Mouse (Mus musculus) liver, embryonic 11.5 days (tissue): Measurements from ENCODE around the gene Rpgrip1l. TPM values are rescaled to one million over a fixed set of nuclear protein-coding genes. Genes with fewer than 3 reads are reported as not detected.

Experiments
- ATAC-seq: fragments of 200-750 bp; cut with Nextera tagmentation; replicated peaks from 2 replicates; pipeline ENCODE4 v1.8.0; 2017; ENCODE audit warnings: moderate number of reproducible peaks, mild to moderate bottlenecking, moderate TSS enrichment, moderate library complexity; ENCODE audit not compliant: low FRiP score
- DNase-seq: peaks from one replicate; pipeline ENCODE4 v3.0.0-alpha.2; 2017; ENCODE audit warnings: low spot score
- H3K27ac ChIP-seq: fragments of 300-500 bp; sonication (generic); 2 replicates; pipeline ENCODE4 v1.5.1; 2014; ENCODE audit warnings: mild to moderate bottlenecking, low read depth, low read length, control low read depth
- H3K27me3 ChIP-seq: fragments of 300-500 bp; sonication (generic); replicated peaks from 2 replicates; pipeline ENCODE4 v1.6.1; 2014; ENCODE audit warnings: low read length, mixed read lengths; ENCODE audit not compliant: control insufficient read depth, insufficient read depth
- H3K36me3 ChIP-seq: fragments of 300-500 bp; sonication (generic); 2 replicates; pipeline ENCODE4 v1.6.1; 2014; ENCODE audit warnings: mild to moderate bottlenecking, low read length, moderate library complexity, mixed read lengths; ENCODE audit not compliant: control insufficient read depth, insufficient read depth
- H3K4me1 ChIP-seq: fragments of 300-500 bp; sonication (generic); replicated peaks from 2 replicates; pipeline ENCODE4 v1.6.1; 2014; ENCODE audit warnings: low read length, mixed read lengths; ENCODE audit not compliant: control insufficient read depth, insufficient read depth
- H3K4me2 ChIP-seq: fragments of 300-500 bp; sonication (generic); 2 replicates; pipeline ENCODE4 v1.6.1; 2014; ENCODE audit warnings: mild to moderate bottlenecking, control low read depth, moderate library complexity
- H3K4me3 ChIP-seq: fragments of 300-500 bp; sonication (generic); 2 replicates; pipeline ENCODE4 v1.5.1; 2014; ENCODE audit warnings: low read depth, low read length, control low read depth
- H3K9ac ChIP-seq: fragments of 300-500 bp; sonication (generic); 2 replicates; pipeline ENCODE4 v1.6.1; 2014; ENCODE audit warnings: low read depth, low read length, control low read depth
- H3K9me3 ChIP-seq: fragments of 300-500 bp; sonication (generic); 2 replicates; pipeline ENCODE4 v1.6.1; 2016; ENCODE audit warnings: low read length, inconsistent platforms, mixed read lengths; ENCODE audit not compliant: control insufficient read depth
- WGBS: fragments of 180-500 bp; shearing (Covaris S2); extraction: QIAGEN DNeasy Blood & Tissue Kit; methylation state at CpG from one replicate; pipeline ENCODE4 v1.1.7; 2014; 5-methylcytosine and 5-hydroxymethylcytosine counted together
- polyA plus RNA-seq: library from polyadenylated mRNA; unstranded; fragments of >200 nt; fragmentation: Nextera tagmentation; extraction: Ambion mirVana; gene quantifications from 2 replicates; pipeline ENCODE4 v1.2.1, GENCODE M21; 2014

Gene Rpgrip1l
- polyA plus RNA-seq, 1 experiment from 2014 or later = 6.5 TPM

DNA sequence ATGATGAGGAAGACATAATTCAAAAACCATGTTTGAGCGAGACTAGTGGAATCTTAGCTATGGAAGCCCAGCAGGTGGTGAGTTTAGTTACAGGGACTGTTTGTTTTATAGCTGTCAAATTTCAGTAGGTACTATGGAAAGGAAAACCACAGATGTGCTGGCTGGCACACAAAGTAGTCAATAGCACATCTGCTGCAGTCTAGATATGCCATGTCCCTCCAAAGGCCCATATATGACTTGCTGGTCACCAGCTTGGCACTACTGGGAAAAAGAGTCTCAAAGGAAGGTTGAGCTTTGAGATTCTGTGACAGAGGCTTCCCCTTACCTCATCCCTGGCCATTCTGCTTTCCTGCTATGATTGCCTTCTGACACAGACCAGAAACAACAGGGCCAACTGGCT, 70.3 kb downstream of the Rpgrip1l start:
- no peaks in the 10 kb centered on the region for H3K36me3 ChIP-seq
- ATAC-seq (no peak), DNase-seq (no peak)
- no peak overlapping the region for H3K27ac ChIP-seq
- H3K4me2 ChIP-seq = no peak overlapping the region
- H3K9me3 ChIP-seq = no peaks in the 10 kb centered on the region
- H3K9ac ChIP-seq = no peak overlapping the region
- H3K4me3 ChIP-seq = no peak overlapping the region
- 77% methylated on average over 1 of the region's 1 CpGs for WGBS
- H3K4me1 ChIP-seq = no peaks in the 10 kb centered on the region
- no peaks in the 10 kb centered on the region for H3K27me3 ChIP-seq

DNA sequence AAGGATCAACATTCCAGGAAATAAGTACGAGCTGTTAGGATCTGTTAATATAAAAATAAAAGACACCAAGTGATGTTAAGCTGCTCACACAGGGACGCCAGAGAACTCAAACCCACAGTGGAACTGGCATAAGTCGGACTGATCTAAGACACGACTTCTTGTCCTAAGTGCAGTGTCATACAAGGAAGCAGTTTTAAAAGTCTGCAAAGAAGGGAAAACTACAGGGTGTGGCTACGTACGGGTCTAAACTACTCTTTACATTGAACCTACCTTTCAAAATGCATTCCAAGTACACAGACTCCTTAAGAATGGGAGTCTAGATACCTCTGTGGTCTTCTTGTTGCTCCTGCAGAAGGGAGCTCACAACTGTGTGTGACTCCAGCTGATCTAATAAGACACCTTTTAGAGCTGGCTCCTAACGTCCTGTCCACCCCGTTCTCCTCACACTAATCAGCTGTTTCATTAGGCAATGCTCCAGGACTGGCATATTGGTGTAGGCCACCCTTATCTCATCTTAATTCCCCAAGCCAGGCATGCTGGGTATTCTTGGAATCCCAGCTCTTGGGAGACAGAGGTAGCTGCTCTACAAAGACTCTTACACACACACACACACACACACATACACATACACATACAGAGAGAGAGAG, 71.1 kb downstream of the Rpgrip1l start:
- Histone ChIP-seq H3K27me3 (no peaks in the 10 kb centered on the region), H3K9me3 (no peaks in the 10 kb centered on the region), H3K27ac (no peak overlapping the region), H3K4me2 (no peak overlapping the region), H3K4me3 (no peak overlapping the region), H3K36me3 (no peaks in the 10 kb centered on the region), H3K9ac (no peak overlapping the region), H3K4me1 (no peaks in the 10 kb centered on the region)
- WGBS = 64% methylated on average over 8 of the region's 8 CpGs
- ATAC-seq (no peak), DNase-seq (no peak)

DNA sequence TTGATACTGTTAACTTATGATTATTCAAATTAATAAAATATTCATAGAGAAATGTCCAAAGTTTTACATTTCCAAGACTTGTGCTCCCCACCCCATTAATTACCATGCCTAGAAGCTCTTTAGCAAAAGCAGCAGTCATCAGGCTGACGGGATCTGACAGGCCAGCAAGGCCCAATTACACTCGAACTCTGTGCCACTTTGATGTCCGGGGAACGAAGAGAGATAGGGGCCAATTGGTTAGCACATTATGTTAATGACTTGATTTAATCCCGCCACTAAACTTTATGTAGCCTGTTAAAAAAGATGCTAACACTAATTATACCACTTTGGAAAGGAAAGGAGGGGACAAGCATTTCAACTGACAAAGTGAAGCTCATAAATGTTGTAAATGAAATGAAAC, 71.7 kb downstream of the Rpgrip1l start:
- ATAC-seq = no peak
- Histone ChIP-seq H3K36me3 (no peaks in the 10 kb centered on the region), H3K27ac (no peak overlapping the region), H3K9ac (no peak overlapping the region), H3K27me3 (no peaks in the 10 kb centered on the region), H3K4me2 (no peak overlapping the region), H3K4me3 (no peak overlapping the region), H3K4me1 (no peaks in the 10 kb centered on the region), H3K9me3 (no peaks in the 10 kb centered on the region)
- WGBS = 71% methylated on average over 5 of the region's 5 CpGs
- no peak for DNase-seq

DNA sequence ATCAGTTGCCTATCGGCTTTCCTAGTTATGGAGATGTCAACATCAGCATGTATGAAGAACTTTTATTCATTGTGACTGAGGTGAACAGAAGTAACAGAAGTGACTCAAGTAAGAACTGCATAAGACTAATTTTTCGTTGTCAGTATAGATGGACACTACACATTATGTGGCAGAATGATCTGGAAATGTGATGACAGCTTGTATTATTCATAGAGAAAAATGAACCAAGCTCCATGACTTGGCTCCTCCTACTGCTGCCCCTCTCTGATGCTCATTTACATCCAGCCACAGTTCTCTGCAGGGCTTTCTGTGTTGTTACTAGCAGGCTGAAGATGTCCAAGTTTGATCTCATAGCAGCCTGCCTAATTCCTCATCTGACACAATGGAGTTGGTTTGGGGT, 75.9 kb downstream of the Rpgrip1l start:
- Histone ChIP-seq H3K4me3 (no peak overlapping the region), H3K27me3 (no peaks in the 10 kb centered on the region), H3K4me2 (no peak overlapping the region), H3K9me3 (no peaks in the 10 kb centered on the region), H3K9ac (no peak overlapping the region), H3K4me1 (no peaks in the 10 kb centered on the region), H3K36me3 (0 out of 2 replicates have a peak, but pooled peaks cover under 1% of the 10 kb centered on the region), H3K27ac (no peak overlapping the region)
- ATAC-seq (no peak), DNase-seq (no peak)
- 79% methylated on average over 2 of the region's 2 CpGs for WGBS

DNA sequence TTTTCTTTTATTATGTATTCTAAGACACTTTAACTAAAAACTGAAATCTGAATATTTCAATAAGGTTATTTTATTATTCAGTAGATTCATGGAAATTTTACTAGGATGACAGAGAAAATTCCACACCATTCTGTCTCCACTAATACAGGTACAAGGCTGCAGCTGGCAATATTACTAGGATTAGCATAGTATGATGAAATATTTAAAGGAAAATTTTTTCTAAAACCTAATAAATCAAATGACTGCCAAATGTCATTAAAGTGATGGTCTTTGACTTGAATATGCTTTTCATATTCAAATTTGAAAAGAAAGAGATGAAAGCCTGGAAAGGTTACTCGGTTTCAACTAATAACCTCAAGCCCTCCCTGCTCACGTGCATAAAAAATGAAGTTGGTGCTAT, 79.0 kb downstream of the Rpgrip1l start:
- 90% methylated on average over 2 of the region's 2 CpGs for WGBS
- Histone ChIP-seq H3K9ac (no peak overlapping the region), H3K27ac (no peak overlapping the region), H3K4me2 (no peak overlapping the region), H3K4me3 (no peak overlapping the region), H3K4me1 (no peaks in the 10 kb centered on the region), H3K36me3 (0 out of 2 replicates have a peak, but pooled peaks cover 2% of the 10 kb centered on the region), H3K27me3 (no peaks in the 10 kb centered on the region), H3K9me3 (no peaks in the 10 kb centered on the region)
- DNase-seq (no peak), ATAC-seq (no peak)

DNA sequence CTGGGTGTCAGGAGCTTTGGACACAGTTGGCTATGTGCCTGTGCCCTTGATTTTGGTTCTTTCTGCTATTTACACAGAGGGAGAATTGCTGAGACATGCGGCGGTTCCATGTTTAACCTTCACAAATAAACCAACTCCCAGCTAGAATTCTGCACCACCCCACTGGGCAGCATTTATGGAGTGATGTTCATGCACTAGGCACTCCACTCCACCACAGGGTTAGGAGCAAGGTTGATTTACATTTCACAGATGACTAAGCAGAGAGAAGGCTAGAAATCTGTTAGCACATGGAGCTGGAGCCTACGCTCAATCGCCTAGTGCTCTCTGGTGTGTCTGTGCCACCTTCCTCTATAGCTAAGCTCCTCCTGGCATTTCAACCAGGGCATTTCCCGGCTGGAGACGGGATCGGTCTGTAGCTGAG, 85.6 kb downstream of the Rpgrip1l start:
- Histone ChIP-seq H3K4me3 (no peak overlapping the region), H3K27ac (no peak overlapping the region), H3K36me3 (0 out of 2 replicates have a peak, but pooled peaks cover 2% of the 10 kb centered on the region), H3K27me3 (no peaks in the 10 kb centered on the region), H3K9ac (no peak overlapping the region), H3K4me2 (no peak overlapping the region), H3K4me1 (peaks cover 8% of the 10 kb centered on the region), H3K9me3 (no peaks in the 10 kb centered on the region)
- DNase-seq (no peak), ATAC-seq (no peak)
- 90% methylated on average over 7 of the region's 7 CpGs for WGBS

DNA sequence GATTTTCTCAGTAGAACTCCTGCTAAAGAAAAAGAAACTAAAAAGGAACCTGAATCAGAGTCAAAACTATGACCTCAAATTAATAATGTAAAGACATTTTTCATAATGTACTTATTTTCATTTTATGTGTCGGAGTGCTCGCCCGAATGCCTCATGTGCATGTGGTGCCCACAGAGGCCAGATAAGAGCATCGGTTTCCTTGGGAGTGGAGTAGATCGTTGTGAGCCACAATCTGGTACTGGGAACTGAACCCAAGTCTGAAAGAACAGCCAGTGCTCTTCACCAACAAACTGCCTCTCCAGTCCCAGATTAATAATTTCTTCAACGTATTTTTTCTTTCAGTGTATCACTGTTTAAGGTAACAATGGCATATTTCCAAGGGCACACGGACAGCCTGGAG, 88.8 kb downstream of the Rpgrip1l start:
- H3K27ac ChIP-seq = no peak overlapping the region
- H3K4me1 ChIP-seq = peaks cover 8% of the 10 kb centered on the region
- H3K9ac ChIP-seq = no peak overlapping the region
- H3K36me3 ChIP-seq = no peaks in the 10 kb centered on the region
- H3K9me3 ChIP-seq = no peaks in the 10 kb centered on the region
- no peak for DNase-seq
- no peak for ATAC-seq
- WGBS = 75% methylated on average over 7 of the region's 7 CpGs
- no peak overlapping the region for H3K4me2 ChIP-seq
- H3K4me3 ChIP-seq = no peak overlapping the region
- no peaks in the 10 kb centered on the region for H3K27me3 ChIP-seq

DNA sequence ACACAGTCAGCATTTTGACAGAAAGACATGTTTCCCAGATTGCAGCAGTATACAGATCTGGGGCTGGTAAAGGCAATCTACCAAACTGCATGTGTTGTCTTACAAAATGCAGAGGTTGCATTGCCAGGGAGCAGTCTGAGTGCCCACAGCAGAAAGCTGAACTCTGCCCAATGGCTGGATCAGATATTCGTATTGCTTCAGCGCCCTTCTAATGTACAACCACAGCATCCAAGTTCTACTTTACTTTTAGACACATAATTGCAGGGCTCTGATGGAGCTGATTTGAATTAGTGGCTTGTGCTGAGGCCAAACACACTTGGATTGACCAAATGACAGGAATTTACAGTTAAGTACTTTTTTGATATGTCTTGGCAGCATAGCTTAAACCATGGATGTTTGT, 91.2 kb downstream of the Rpgrip1l start:
- Histone ChIP-seq H3K27ac (no peak overlapping the region), H3K9ac (no peak overlapping the region), H3K36me3 (no peaks in the 10 kb centered on the region), H3K4me3 (no peak overlapping the region), H3K4me1 (0 out of 2 replicates have a peak, but pooled peaks cover 2% of the 10 kb centered on the region), H3K27me3 (no peaks in the 10 kb centered on the region), H3K9me3 (no peaks in the 10 kb centered on the region), H3K4me2 (no peak overlapping the region)
- DNase-seq = no peak
- ATAC-seq = no peak
- WGBS = 87% methylated on average over 2 of the region's 2 CpGs

DNA sequence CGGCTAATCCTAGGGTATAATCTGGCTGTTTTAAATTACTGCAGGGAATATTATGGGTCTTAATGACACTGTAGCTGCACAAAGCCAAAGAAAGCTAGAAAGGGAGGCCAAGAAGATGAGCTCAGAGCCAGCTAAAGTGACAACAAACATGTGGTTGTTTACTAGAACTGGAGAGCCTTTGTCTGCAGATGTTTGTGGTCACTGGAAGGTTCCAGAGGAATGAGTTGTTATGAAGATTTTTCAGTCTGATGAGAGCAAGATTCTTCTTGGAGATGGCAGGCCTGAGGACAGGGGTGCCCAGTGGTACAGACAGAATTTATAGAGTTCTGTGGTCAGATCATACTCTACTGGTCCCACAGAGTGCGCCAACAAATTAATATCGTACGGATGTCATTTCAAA, 94.8 kb downstream of the Rpgrip1l start:
- WGBS = 97% methylated on average over 4 of the region's 4 CpGs
- no peak overlapping the region for H3K9ac ChIP-seq
- H3K4me3 ChIP-seq = no peak overlapping the region
- DNase-seq (no peak), ATAC-seq (no peak)
- no peak overlapping the region for H3K4me2 ChIP-seq
- no peaks in the 10 kb centered on the region for H3K9me3 ChIP-seq
- no peaks in the 10 kb centered on the region for H3K4me1 ChIP-seq
- no peaks in the 10 kb centered on the region for H3K27me3 ChIP-seq
- H3K36me3 ChIP-seq = no peaks in the 10 kb centered on the region
- no peak overlapping the region for H3K27ac ChIP-seq
